Mouse (Mus musculus) telencephalon, adult 2 months (tissue): ENCODE measurements around the gene Snx29.

Experiments used
- DNase-seq: peaks from one replicate; pipeline ENCODE4 v3.0.0-alpha.2; 2011; ENCODE audit warnings: low read depth, low spot score

Snx29 gene

DNA sequence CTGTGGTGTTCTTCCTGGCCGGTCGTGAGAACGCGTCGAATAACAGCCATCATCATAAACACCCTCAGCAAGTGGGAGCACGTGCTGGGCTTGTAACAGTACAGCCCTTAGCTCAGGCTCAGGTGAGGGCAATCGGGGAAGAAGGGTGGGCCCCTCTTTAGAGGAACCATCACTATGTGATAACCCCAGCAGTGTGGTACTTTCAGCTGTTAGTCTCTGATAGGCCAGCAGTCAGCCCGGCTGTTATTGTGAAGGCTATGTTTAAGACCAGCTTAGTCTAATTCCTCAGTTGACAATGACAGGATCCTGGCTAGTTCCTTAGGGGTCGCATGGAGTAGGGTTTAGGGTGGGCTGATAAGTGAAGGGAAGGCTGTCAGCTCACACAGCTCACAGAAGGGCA, 362.6 kb downstream of the Snx29 start:
- DNase-seq, result no peak

GRCm38 (mm10) chr16:11685735-11686340, 363.1 kb downstream of the Snx29 start:
- no peak for DNase-seq

DNA sequence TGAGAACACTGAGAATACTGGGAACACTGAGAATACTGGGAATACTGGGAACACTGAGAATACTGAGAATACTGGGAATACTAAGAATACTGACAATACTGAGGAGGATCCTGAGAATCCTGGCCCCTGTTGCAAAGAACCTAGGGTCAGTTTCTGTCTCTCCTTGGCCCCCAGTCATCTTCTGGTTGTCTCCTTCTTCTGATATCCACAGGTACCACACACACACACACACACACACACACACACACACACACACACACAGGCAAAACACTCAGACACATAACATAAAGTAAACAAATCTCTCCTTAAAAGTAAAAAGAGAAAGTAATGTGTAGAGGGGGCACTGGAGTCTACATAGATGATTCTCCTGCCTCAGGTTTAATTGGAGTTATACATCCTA, 365.1 kb downstream of the Snx29 start:
- DNase-seq, result no peak

GRCm38 (mm10) chr16:11688281-11689005, 365.7 kb downstream of the Snx29 start:
- DNase-seq, result no peak

DNA sequence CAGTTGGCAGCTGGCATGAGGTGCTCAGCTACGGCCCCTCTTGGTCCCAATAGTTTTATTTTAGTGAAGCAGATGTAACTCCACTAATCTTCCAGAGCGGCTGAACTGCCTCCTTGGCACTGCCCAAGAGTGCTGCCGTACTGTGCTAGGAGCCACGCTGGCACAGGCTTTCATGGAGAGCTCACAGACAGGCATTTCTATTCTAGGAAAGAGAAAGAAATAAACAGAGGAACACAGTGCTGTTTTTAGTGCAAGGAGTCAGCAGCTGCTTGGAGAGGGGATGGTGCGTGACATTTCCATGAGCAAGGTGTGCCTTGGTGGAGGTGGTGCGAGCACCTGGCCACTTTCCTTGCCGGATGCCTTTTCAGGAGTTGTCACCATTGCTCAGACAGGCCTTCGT, 367.4 kb downstream of the Snx29 start:
- DNase-seq, result peak; percentile 60

GRCm38 (mm10) chr16:11690756-11691155, 368.0 kb downstream of the Snx29 start:
- DNase-seq, result peak; percentile 62

DNA sequence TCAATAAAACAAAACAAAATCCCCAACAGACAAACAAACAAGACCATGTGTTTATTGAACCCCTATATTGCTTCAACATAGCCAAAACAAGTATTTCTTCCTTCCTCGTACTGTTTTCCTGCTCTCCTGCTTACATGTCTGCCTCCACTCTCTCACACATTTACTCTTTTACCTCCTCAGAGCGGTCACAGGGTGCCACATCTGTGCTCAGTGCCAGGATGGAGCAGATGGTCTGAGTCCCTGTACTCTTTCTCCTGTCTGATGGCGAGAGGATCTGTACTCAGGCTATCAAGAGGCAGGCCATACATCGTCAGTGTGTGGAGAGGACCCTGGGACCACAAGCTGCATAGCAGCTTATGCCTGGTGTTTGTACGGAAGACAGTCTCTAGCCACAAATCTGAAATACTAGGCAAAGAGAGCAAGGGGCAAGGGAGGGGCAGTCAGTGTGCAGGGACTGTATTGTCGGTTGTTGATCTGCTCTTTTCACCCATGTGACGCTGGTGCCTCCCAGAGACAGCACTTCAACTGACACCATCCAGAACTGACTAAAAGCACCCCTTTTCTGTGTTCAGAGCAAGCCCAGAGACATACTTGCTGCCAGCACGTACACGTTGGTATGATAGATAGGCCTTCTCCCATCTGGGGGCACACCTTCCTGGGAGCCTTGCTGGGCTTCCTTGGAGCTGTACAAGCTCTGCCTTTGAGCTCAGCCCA, 368.9 kb downstream of the Snx29 start:
- DNase-seq, result no peak

- no peak for DNase-seq
Measured at GRCm38 (mm10) chr16:11692744-11693143, 370.0 kb downstream of the Snx29 start.

DNA sequence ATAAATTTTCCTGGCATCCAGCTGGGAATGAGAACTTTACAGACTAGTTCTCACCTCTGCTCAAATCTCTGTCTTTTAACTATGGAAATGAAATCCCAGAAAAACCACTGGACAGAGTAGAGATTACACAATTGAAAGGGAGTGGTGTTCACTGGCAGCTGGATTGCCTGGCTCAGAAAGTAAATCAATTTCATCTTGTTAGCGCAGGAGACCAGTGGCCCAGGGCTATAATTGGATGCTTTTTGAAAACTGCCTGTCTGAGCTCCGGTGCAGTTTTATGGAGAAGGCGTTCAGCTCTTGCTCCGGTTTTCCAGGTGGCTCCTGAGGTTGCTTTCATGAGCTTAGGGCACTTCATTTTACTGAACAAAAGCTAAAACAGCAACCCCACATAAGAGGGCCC, 371.7 kb downstream of the Snx29 start:
- DNase-seq, result no peak

GRCm38 (mm10) chr16:11696767-11697166, 374.1 kb downstream of the Snx29 start:
- no peak for DNase-seq

- DNase-seq, result no peak
Measured at GRCm38 (mm10) chr16:11697710-11698357, 375.1 kb downstream of the Snx29 start.

GRCm38 (mm10) chr16:11701579-11701978, 378.9 kb downstream of the Snx29 start:
- DNase-seq, result no peak

DNA sequence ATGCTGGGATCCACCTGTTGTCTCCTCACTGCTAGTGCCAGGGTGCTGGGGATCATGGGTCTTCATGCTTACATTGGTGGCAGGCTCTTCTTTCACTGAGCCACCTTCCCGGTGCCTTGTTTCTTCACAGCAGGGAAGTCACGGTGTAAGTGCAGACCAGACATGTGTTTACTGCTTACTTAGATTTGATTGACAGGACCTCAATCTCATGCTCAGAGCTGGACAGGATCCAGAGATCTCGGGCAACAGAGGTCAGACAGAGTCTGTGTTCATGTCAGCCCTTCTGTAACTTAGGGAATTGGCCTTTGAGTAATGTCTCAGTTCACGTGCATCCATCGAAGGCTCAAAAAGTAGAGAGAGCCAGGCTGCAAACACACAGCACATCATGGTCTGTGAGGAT, 381.4 kb downstream of the Snx29 start:
- no peak for DNase-seq

DNA sequence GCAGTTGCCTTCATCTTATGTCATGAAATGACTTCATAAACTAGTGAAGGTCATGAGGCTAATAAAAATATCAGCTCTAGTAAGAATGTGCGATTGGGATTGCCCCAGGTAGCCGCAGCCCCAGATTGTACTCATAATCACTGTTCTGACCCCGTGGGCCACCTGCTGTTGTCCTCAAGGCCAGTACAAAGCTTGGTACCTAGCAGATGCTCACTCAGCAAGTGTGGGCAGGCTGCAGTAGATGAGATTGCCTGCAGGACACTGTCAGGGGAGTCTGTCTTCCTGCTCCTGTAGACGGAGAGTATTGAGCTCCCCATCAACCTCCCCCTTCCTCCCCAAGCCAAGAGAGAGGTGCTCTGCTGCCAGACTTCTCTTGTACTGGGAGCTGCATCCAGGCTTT, 382.7 kb downstream of the Snx29 start:
- no peak for DNase-seq

DNA sequence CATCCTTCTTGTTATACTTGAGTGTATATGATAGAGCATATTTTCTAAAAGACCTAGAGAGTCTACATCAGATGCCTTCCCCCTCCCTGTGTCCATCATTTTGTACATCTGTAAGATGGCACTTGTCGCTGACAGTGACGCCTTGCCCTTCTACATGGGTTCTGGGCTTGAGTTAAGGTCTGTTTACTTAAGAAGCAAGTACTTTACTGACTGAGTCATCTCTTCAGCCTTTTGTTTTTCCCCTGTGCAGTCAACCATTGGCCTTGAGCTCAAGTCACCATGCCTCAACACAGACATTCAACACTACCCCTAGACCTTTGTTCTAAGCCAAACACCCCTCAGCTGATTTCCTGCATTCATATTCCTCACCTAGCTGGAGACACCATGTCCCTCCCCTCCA, 385.4 kb downstream of the Snx29 start:
- DNase-seq, result no peak

- no peak for DNase-seq
Measured at GRCm38 (mm10) chr16:11709382-11709781, 386.7 kb downstream of the Snx29 start.

DNA sequence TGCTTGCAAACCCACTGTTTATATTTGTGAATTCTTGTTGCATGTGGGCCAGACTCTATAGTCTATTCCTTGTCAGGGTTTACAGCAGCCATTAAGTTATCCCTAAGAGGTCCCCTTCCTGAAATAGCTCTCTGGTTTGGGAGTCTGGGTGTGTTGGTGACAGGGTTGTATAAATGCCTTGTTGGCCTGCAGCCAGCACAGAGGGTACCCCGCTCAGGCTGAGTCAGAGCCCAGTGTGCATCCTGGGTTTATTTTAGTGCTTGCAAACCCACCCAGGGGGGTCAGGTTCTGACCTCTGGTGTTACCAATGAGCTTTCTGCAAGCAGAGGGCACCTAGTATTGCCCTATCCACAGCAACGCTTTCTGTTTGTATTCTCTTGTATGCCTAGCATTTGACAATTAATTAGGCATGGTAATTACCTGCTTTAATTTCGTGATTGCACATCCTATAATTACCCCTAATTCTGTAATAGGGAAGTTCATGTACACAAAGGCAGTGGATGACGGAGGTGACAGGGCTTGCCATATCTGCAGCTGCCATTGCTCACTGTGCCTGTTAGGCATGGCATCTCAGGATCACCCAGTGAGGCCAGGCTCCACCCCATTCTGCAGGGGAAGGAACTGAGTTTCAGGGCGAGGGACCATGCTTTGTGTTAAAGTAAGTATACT, 387.4 kb downstream of the Snx29 start:
- no peak for DNase-seq

- no peak for DNase-seq
Measured at GRCm38 (mm10) chr16:11713265-11713865, 390.7 kb downstream of the Snx29 start.

- no peak for DNase-seq
Measured at GRCm38 (mm10) chr16:11716932-11717331, 394.2 kb downstream of the Snx29 start.

- DNase-seq, result no peak
Measured at GRCm38 (mm10) chr16:11725901-11726300, 403.2 kb downstream of the Snx29 start.

DNA sequence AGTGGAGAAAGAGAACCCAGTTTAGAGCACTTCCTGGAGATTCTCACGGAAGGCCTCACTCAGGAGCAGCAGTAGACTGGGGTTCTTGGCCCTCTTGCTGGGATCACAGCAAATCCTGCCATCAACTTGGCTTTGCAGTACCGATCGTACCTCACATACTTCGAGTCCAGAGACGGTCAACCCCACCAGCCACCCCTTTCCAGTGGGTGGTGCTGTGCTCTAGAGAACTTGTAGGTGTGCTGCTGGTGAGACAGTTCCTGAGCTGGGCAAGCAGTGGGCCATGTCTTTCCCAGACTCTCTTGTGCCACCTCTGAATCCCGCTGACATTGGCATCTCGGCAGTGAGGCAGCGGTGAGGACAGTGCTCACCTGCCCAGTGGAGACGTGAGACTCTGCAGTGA, 404.6 kb downstream of the Snx29 start:
- no peak for DNase-seq
